Mouse (Mus musculus) forebrain, postnatal 0 days (tissue): ENCODE measurements around the gene Myrf. TPM values are rescaled to one million over a fixed set of nuclear protein-coding genes. Genes with fewer than 3 reads are reported as not detected.

Source experiments
- ATAC-seq: fragments of 200-750 bp; cut with Nextera tagmentation; 2 replicates; pipeline ENCODE4 v1.8.0; 2017; ENCODE audit warnings: mild to moderate bottlenecking, moderate library complexity
- DNase-seq: peaks from one replicate; pipeline ENCODE4 v3.0.0-alpha.2; 2015
- H3K27ac ChIP-seq: fragments of 300-500 bp; sonication (generic); 2 replicates; pipeline ENCODE4 v1.5.1; 2014; ENCODE audit warnings: low read depth, mild to moderate bottlenecking, antibody characterized with exemption, low read length, moderate library complexity, mixed read lengths
- H3K27me3 ChIP-seq: fragments of 300-500 bp; sonication (generic); 2 replicates; pipeline ENCODE4 v1.6.1; 2014; ENCODE audit warnings: mild to moderate bottlenecking, low read length, mixed read lengths; ENCODE audit not compliant: insufficient read depth
- H3K36me3 ChIP-seq: fragments of 300-500 bp; sonication (generic); 2 replicates; pipeline ENCODE4 v1.6.1; 2014; ENCODE audit warnings: mild to moderate bottlenecking, moderate library complexity; ENCODE audit not compliant: insufficient read depth
- H3K4me1 ChIP-seq: fragments of 300-500 bp; sonication (generic); 2 replicates; pipeline ENCODE4 v1.6.1; 2014; ENCODE audit warnings: antibody characterized with exemption; ENCODE audit not compliant: insufficient read depth
- H3K4me2 ChIP-seq: fragments of 300-500 bp; sonication (generic); 2 replicates; pipeline ENCODE4 v1.6.1; 2014; ENCODE audit warnings: low read depth, mild to moderate bottlenecking, moderate library complexity
- H3K4me3 ChIP-seq: fragments of 300-500 bp; sonication (generic); 2 replicates; pipeline ENCODE4 v1.5.1; 2014; ENCODE audit warnings: low read depth, low read length, mixed read lengths
- H3K9ac ChIP-seq: fragments of 300-500 bp; sonication (generic); 2 replicates; pipeline ENCODE4 v1.6.1; 2014; ENCODE audit warnings: mild to moderate bottlenecking
- H3K9me3 ChIP-seq: fragments of 300-500 bp; sonication (generic); 2 replicates; pipeline ENCODE4 v1.6.1; 2016; ENCODE audit warnings: low read length
- CTCF ChIP-seq: sonication (generic); IDR thresholded peaks from 2 replicates; pipeline ENCODE4 v1.5.1; 2016; ENCODE audit warnings: antibody characterized with exemption, control low read depth, low read depth
- WGBS: fragments of 180-500 bp; shearing (Covaris S2); extraction: QIAGEN DNeasy Blood & Tissue Kit; methylation state at CpG from one replicate; pipeline ENCODE4 v1.1.7; 2014; 5-methylcytosine and 5-hydroxymethylcytosine counted together
- polyA plus RNA-seq: library from polyadenylated mRNA; unstranded; fragments of >200 nt; fragmentation: Nextera tagmentation; extraction: Ambion mirVana; gene quantifications from 2 replicates; pipeline ENCODE4 v1.2.1, GENCODE M21; 2015
- total RNA-seq: library from RNA; depleted of rRNA; stranded (reverse); fragments of >200 nt; gene quantifications from 2 replicates; pipeline ENCODE4 v1.2.3, GENCODE M21; 2014

Myrf gene
- total and polyA plus RNA-seq, 2 experiments from 2014 or later, result 0.47 to 0.81 TPM

DNA sequence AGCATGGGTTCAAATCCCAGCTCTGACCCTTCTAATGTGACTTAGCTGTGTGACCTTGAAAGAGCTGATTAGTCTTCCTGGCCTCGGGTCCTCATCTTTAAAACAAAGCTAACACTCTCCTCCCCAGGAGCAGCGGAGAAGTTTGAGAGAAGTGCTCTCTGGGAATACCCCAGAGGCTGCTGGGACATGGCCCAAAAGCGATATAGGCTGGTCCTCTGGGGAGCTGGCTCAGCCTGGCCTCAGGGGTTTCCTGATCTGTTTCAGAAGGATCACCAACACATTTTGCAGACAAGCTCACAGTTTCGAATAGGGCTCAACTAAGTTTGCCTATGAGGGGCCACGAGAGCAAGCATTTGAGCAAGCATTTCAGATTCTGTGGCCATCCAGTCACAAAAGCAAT, 29.8 kb upstream of the Myrf start:
- Histone ChIP-seq H3K4me1 (0 out of 2 replicates have a peak, but pooled peaks cover 5% of the 10 kb centered on the region), H3K4me2 (no peak overlapping the region), H3K9me3 (no peaks in the 10 kb centered on the region), H3K27me3 (no peaks in the 10 kb centered on the region), H3K36me3 (0 out of 2 replicates have a peak, but pooled peaks cover 4% of the 10 kb centered on the region), H3K9ac (no peak overlapping the region), H3K4me3 (no peak overlapping the region), H3K27ac (no peak overlapping the region)
- TF ChIP-seq CTCF, result no peak
- DNase-seq, result no peak
- no peak for ATAC-seq
- 83% methylated on average over 5 of the region's 5 CpGs for WGBS

DNA sequence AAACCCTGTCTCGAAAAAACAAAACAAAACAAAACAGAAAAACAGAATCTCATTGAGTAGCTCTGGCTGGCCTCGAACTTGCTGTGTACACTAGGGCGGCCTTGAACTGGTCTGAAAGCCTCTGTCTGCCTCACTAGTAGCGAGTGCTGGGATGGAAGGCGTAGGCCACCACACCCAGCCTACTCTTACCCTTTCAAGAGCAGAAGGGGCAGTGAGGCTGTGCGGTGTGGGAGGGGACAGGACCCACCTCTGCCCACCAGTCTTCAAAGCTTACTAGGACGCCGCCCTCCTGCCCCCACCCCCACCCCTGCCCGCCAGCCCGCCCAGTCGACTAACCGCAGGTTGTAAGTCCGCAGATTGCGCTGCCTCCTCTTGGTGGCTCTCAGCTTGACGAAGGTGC, 28.3 kb upstream of the Myrf start:
- Histone ChIP-seq H3K27ac (no peak overlapping the region), H3K4me3 (no peak overlapping the region), H3K36me3 (peaks cover 10% of the 10 kb centered on the region; the same call in 1 of the 2 replicates), H3K9me3 (no peaks in the 10 kb centered on the region), H3K4me1 (0 out of 2 replicates have a peak, but pooled peaks cover 5% of the 10 kb centered on the region), H3K9ac (no peak overlapping the region), H3K27me3 (no peaks in the 10 kb centered on the region), H3K4me2 (no peak overlapping the region)
- no peak for ATAC-seq
- WGBS, result 81% methylated on average over 15 of the region's 15 CpGs
- DNase-seq, result no peak
- no peak for TF ChIP-seq CTCF

DNA sequence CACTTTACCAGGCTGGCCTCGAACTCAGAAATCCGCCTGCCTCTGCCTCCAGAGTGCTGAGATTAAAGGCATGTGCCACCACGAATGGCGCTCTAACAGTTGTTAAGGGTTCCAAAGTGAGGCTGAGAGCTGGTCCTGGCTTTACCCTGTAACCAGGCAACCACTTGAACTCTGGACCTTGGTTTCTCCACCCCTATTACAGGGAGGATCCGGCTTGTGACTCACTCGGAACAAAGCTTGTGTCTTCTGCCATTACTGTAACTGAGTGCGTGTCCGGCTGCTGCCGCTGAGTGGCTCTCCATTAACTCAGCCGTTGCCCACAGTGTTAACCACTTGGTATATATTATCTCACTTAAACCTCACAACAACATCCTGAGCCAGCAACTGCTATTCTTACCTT, 27.4 kb upstream of the Myrf start:
- Histone ChIP-seq H3K4me3 (no peak overlapping the region), H3K36me3 (peaks cover 11% of the 10 kb centered on the region; the same call in 1 of the 2 replicates), H3K9ac (no peak overlapping the region), H3K9me3 (no peaks in the 10 kb centered on the region), H3K27me3 (no peaks in the 10 kb centered on the region), H3K4me2 (no peak overlapping the region), H3K4me1 (0 out of 2 replicates have a peak, but pooled peaks cover 1% of the 10 kb centered on the region), H3K27ac (no peak overlapping the region)
- WGBS, result 89% methylated on average over 10 of the region's 10 CpGs
- no peak for TF ChIP-seq CTCF
- DNase-seq, result no peak
- no peak for ATAC-seq

DNA sequence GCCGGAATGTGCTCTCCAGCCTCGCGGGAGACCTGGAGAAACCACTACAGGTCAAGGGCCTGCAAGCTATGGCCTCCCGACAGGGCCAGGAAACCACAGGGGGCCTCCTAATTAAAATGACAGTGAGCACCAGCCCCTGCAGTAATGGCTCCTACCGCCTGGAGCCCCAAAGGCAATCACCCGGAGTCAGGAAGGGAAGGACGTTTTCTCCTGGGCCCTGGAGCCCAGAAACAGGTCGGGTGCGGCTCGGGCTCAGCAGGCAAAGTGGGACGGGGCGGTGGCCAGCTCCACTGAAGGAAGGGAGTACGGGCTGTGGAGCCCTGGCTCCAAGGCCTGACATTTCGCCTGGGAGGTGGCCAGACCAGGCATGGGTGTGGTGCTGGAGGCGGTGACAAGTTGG, 26.5 kb upstream of the Myrf start:
- no peak overlapping the region for H3K4me3 ChIP-seq
- H3K4me1 ChIP-seq, result no peaks in the 10 kb centered on the region
- DNase-seq, result no peak
- 0 out of 2 replicates have a peak, but pooled peaks have one; percentile 17 for TF ChIP-seq CTCF
- H3K9ac ChIP-seq, result no peak overlapping the region
- WGBS, result 21% methylated on average over 15 of the region's 15 CpGs
- peaks cover 20% of the 10 kb centered on the region for H3K36me3 ChIP-seq
- peak overlapping the region; percentile 9; the same call in 1 of the 2 replicates for H3K27ac ChIP-seq
- H3K27me3 ChIP-seq, result no peaks in the 10 kb centered on the region
- no peak overlapping the region for H3K4me2 ChIP-seq
- H3K9me3 ChIP-seq, result no peaks in the 10 kb centered on the region
- 0 out of 2 replicates have a peak, but pooled peaks have one; percentile 23 for ATAC-seq

DNA sequence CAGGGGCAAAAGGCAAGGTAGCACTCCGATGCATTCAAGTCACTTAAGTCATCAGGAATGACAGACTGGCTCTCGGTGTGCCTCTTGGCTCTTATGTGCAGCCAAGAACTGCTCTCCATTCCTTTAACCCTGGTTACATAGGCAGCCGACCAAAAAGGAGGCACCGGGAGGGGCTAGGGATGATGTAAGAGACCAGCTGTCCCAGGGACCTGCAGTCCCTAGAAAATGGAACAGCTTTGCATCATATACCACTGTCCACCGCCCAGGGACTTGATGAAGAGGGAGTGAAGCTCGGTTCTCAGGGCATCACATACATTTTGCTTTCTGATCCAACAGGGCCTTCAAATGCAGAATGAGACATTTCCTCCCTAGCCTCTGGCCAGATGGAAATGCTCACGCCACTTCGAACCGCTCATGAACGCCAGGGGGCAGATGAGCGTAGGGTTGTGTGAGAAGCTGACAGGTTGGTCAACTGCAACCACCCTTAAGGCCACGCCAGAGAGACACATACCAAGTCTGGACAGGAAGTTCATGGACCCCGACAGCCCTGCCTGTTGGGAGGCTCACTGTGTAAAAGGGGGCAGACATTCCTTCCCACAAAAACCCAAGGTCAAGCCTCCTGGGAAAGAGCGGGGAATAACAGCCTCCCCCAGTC, 25.8 kb upstream of the Myrf start:
- Histone ChIP-seq H3K36me3 (peaks cover 26% of the 10 kb centered on the region), H3K4me3 (no peak overlapping the region), H3K4me1 (no peaks in the 10 kb centered on the region), H3K9ac (no peak overlapping the region), H3K27ac (peak overlapping the region; percentile 9; the same call in 1 of the 2 replicates), H3K4me2 (no peak overlapping the region), H3K9me3 (no peaks in the 10 kb centered on the region), H3K27me3 (no peaks in the 10 kb centered on the region)
- TF ChIP-seq CTCF, result peak; percentile 73
- WGBS, result 22% methylated on average over 14 of the region's 14 CpGs
- ATAC-seq, result peak; percentile 53; the same call in 1 of the 2 replicates
- peak; percentile 59 for DNase-seq

DNA sequence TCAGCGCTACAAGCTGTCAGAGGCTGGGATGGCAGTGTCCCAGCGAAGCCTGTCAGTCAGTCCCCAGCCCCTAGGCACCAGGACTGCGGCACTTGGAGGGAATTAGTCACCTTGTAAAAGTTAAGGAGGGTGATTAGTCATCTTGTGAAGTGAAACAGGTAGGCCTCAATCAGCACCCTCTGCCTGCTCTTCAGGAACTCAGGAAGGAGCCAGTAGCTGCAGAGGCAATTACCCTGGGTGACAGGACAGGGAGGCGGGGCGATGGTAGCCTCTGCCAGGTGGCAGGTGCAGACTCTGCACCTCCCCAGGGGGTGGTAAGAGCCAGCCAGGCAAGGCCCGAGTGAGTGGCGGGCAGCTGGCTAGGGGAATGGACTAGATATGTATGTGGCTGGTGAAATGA, 20.8 kb upstream of the Myrf start:
- H3K4me2 ChIP-seq, result no peak overlapping the region
- H3K4me1 ChIP-seq, result no peaks in the 10 kb centered on the region
- no peaks in the 10 kb centered on the region for H3K9me3 ChIP-seq
- no peak for TF ChIP-seq CTCF
- H3K27ac ChIP-seq, result no peak overlapping the region
- WGBS, result 81% methylated on average over 7 of the region's 7 CpGs
- H3K36me3 ChIP-seq, result peaks cover 49% of the 10 kb centered on the region
- DNase-seq (no peak), ATAC-seq (no peak)
- no peak overlapping the region for H3K9ac ChIP-seq
- no peaks in the 10 kb centered on the region for H3K27me3 ChIP-seq
- no peak overlapping the region for H3K4me3 ChIP-seq

DNA sequence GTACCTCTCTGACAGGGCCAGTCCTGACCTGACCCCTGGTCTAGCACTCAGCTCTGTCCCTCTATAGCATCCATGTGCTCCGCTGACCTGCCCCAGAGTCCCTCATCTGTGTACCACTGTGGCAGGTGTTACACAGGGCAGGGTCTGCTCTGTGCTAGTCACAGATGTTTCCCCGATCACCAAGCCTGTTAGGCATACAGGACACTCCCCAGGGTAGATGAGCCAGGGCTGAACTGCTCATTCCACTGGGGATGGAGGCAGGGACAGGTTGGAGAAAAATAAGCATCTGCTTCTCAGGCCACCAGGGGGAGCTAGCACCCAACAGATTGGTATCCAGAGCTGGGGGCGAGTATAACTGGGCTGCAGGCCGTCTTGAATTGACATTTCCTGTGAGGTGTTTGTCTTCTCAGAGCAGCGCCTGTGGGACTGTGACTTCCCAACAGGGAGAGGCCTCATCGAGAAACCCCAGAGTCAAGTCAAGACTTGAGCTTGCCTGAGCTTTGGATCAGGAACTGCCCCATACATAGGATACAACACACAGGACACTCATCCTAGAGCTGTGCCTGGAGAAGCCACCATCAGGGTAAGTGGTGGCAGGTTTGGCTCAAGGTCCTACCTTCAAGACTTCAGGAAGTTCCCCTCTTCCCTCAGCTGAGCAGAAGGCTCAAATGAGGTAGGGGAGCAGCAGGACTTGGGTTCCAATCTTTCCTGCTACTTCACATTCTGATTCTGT, 17.9 kb upstream of the Myrf start:
- TF ChIP-seq CTCF, result peak; percentile 96
- Histone ChIP-seq H3K4me1 (no peaks in the 10 kb centered on the region), H3K4me2 (no peak overlapping the region), H3K27ac (no peak overlapping the region), H3K9ac (no peak overlapping the region), H3K9me3 (no peaks in the 10 kb centered on the region), H3K4me3 (no peak overlapping the region), H3K27me3 (no peaks in the 10 kb centered on the region), H3K36me3 (peaks cover 62% of the 10 kb centered on the region)
- peak; percentile 87 for DNase-seq
- peak; percentile 85 for ATAC-seq
- WGBS, result 23% methylated on average over 6 of the region's 6 CpGs
